14 mouse cellular contexts compared by ENCODE assay signal in genomic region chr11:53547566-53547965, GRCm38 (mm10). TPM values are rescaled to one million over a fixed set of nuclear protein-coding genes. Genes with fewer than 3 reads are reported as not detected.
DNase-seq lines count a peak whose midpoint lies in the region; ATAC-seq lines count a peak whose summit lies in the region.
"Had no signal": no experiment of that assay in that cellular context is flagged by ENCODE, and none has a peak within 500 bp of the region (broad histone marks: within the 10 kb centered on the region; RNA-seq: fewer than 3 reads in every experiment).

No protein-coding gene starts in this region.

- no peak overlapping the region for H3K4me3 ChIP-seq in heart, embryonic 11.5 days (ENCODE audit: low read depth, low read length)
- no peak overlapping the region for H3K4me3 ChIP-seq in liver, embryonic 15.5 days (replicated peaks)
- H3K4me3 ChIP-seq in stomach, embryonic 16.5 days (replicated peaks; ENCODE audit: low read length): no peak overlapping the region
- H3K4me3 ChIP-seq: heart, embryonic 12.5 days; limb, embryonic 15.5 days; midbrain, embryonic 12.5 days had no signal

- WGBS in heart, embryonic 11.5 days (ENCODE audit: insufficient replicate concordance): 48% methylated on average over 6 of the region's 6 CpGs
- WGBS in liver, embryonic 15.5 days (ENCODE audit: insufficient replicate concordance): 14% methylated on average over 6 of the region's 6 CpGs
- WGBS in stomach, embryonic 16.5 days: 73% methylated on average over 6 of the region's 6 CpGs

- H3K36me3 ChIP-seq in heart, embryonic 11.5 days (ENCODE audit: control insufficient read depth, insufficient read depth, low read length): no peaks in the 10 kb centered on the region
- H3K36me3 ChIP-seq in liver, embryonic 15.5 days (replicated peaks): peaks cover 5% of the 10 kb centered on the region
- no peaks in the 10 kb centered on the region for H3K36me3 ChIP-seq in stomach, embryonic 16.5 days (ENCODE audit: control insufficient read depth, insufficient read depth, low read length)
- H3K36me3 ChIP-seq: heart, embryonic 12.5 days; midbrain, embryonic 12.5 days had no signal

- no peak overlapping the region for H3K9ac ChIP-seq in heart, embryonic 11.5 days (ENCODE audit: low read depth, low read length)
- H3K9ac ChIP-seq in liver, embryonic 15.5 days: no peak overlapping the region
- H3K9ac ChIP-seq in stomach, embryonic 16.5 days (ENCODE audit: low read length): no peak overlapping the region
- H3K9ac ChIP-seq: heart, embryonic 12.5 days; limb, embryonic 15.5 days; midbrain, embryonic 12.5 days had no signal

- no peak overlapping the region for H3K27ac ChIP-seq in heart, embryonic 11.5 days (ENCODE audit: low read depth, low read length)
- H3K27ac ChIP-seq in liver, embryonic 15.5 days (replicated peaks): peak overlapping the region; percentile 48
- no peak overlapping the region for H3K27ac ChIP-seq in stomach, embryonic 16.5 days (ENCODE audit: low read length)
- H3K27ac ChIP-seq: limb, embryonic 15.5 days; midbrain, embryonic 12.5 days had no signal

- peak; percentile 62 for DNase-seq in heart, adult 11 months
- DNase-seq in lung, postnatal 10 days: peak; percentile 61
- no peak for DNase-seq in cerebellum, adult 8-10 months
- no peak for DNase-seq in spleen, postnatal 14 days (ENCODE audit: low spot score in 2 of 2)
- DNase-seq in cerebellum, postnatal 14 days: no peak
- DNase-seq: gastrocnemius, postnatal 25 days; kidney, postnatal 14 days; thymus, postnatal 36 days had no signal

- ATAC-seq in heart, embryonic 11.5 days (replicated peaks; ENCODE audit: insufficient number of reproducible peaks, low FRiP score, low TSS enrichment): no peak
- peak; percentile 89 for ATAC-seq in liver, embryonic 15.5 days (ENCODE audit: insufficient read depth)
- ATAC-seq in stomach, embryonic 16.5 days (ENCODE audit: insufficient read depth, low FRiP score): peak; percentile 61

- no peaks in the 10 kb centered on the region; the same call in 1 of the 2 replicates for H3K9me3 ChIP-seq in heart, embryonic 11.5 days (replicated peaks; ENCODE audit: control insufficient read depth, low read length)
- H3K9me3 ChIP-seq in liver, embryonic 15.5 days (replicated peaks): no peaks in the 10 kb centered on the region
- H3K9me3 ChIP-seq in stomach, embryonic 16.5 days (replicated peaks; ENCODE audit: control insufficient read depth, low read length): no peaks in the 10 kb centered on the region
- H3K9me3 ChIP-seq: heart, embryonic 12.5 days; limb, embryonic 15.5 days had no signal

- peaks cover 8% of the 10 kb centered on the region for H3K4me1 ChIP-seq in heart, embryonic 11.5 days (ENCODE audit: control insufficient read depth, insufficient read depth, low read length)
- peaks cover 37% of the 10 kb centered on the region for H3K4me1 ChIP-seq in liver, embryonic 15.5 days (replicated peaks)
- no peaks in the 10 kb centered on the region for H3K4me1 ChIP-seq in stomach, embryonic 16.5 days (ENCODE audit: control insufficient read depth, insufficient read depth, low read length)
- H3K4me1 ChIP-seq: midbrain, embryonic 12.5 days had no signal

- H3K4me2 ChIP-seq in heart, embryonic 11.5 days: no peak overlapping the region
- peak overlapping the region; percentile 38 for H3K4me2 ChIP-seq in liver, embryonic 15.5 days
- H3K4me2 ChIP-seq in stomach, embryonic 16.5 days (ENCODE audit: low read depth, low read length): no peak overlapping the region
- H3K4me2 ChIP-seq: heart, embryonic 12.5 days; limb, embryonic 15.5 days; midbrain, embryonic 12.5 days had no signal

- H3K27me3 ChIP-seq in heart, embryonic 11.5 days (ENCODE audit: control insufficient read depth, insufficient read depth, low read length): no peaks in the 10 kb centered on the region
- H3K27me3 ChIP-seq in liver, embryonic 15.5 days: no peaks in the 10 kb centered on the region
- H3K27me3 ChIP-seq in stomach, embryonic 16.5 days (ENCODE audit: control insufficient read depth, insufficient read depth, low read length): no peaks in the 10 kb centered on the region
- H3K27me3 ChIP-seq: heart, embryonic 12.5 days; limb, embryonic 15.5 days; midbrain, embryonic 12.5 days had no signal

RNA-seq across cellular contexts. Expression of gene Kif3a, which starts 19.6 kb away (rescaled TPM):
- polyA plus RNA-seq in heart, embryonic 11.5 days (2014; fragmentation: Nextera tagmentation; extraction: Ambion mirVana): 31.9 and 38.6 TPM in 2 replicates
- 7.3 and 7.5 TPM in 2 replicates for polyA plus RNA-seq in liver, embryonic 15.5 days (2015; fragmentation: Nextera tagmentation; extraction: Ambion mirVana)
- polyA plus RNA-seq in stomach, embryonic 16.5 days (2015; fragmentation: Nextera tagmentation; extraction: Ambion mirVana): 53.5 and 57.0 TPM in 2 replicates

RNA-seq across cellular contexts. Expression of gene Sept8, which starts 28.5 kb away (rescaled TPM):
- 18.8 and 21.4 TPM in 2 replicates for polyA plus RNA-seq in heart, embryonic 11.5 days (2014; fragmentation: Nextera tagmentation; extraction: Ambion mirVana)
- polyA plus RNA-seq in liver, embryonic 15.5 days (2015; fragmentation: Nextera tagmentation; extraction: Ambion mirVana): 18.2 and 18.3 TPM in 2 replicates
- 33.8 and 34.4 TPM in 2 replicates for polyA plus RNA-seq in stomach, embryonic 16.5 days (2015; fragmentation: Nextera tagmentation; extraction: Ambion mirVana)

Comparison
In these comparisons a context has a peak if more than half of its experiments do, and no peak if none do; other contexts are left out.
1. DNase-seq: peak in heart, adult 11 months (single experiment) and lung, postnatal 10 days (single experiment); none in cerebellum, adult 8-10 months (single experiment), spleen, postnatal 14 days (0 of 2) and cerebellum, postnatal 14 days (0 of 2).